Comparison of ENCODE assay signal across 19 mouse cellular contexts in the genomic region with DNA sequence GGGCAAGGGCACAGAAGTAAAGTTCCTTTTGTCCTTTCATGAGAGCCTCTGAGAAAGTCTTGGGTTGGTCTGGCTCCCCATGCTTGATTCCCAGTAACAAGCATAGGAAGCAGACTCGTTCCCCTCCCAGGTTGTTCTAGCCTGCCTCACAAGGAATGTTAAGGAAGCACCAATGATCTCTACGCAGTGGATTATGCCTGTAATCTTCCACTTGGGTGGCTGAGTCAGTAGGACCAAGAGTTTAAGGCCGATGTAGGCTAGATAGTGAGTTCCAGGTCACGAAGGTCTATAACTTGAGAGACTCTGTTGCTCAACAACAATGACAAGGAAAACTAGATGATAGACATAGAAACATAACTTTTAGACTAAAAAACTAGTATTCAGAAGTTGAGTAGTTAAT.
"Had no signal": no experiment of that assay in that cellular context is flagged by ENCODE, and none has a peak within 500 bp of the region (broad histone marks: within the 10 kb centered on the region; RNA-seq: fewer than 3 reads in every experiment).

No protein-coding gene starts in this region.

- H3K4me2 ChIP-seq: lung, embryonic 14.5 days; midbrain, embryonic 12.5 days; neural tube, embryonic 13.5 days; neural tube, embryonic 15.5 days had no signal

- H3K9ac ChIP-seq: lung, embryonic 14.5 days; midbrain, embryonic 12.5 days; neural tube, embryonic 13.5 days; neural tube, embryonic 15.5 days had no signal

- H3K4me3 ChIP-seq: midbrain, embryonic 10.5 days; midbrain, embryonic 12.5 days; myocyte; neural tube, embryonic 13.5 days; neural tube, embryonic 15.5 days had no signal

- H3K4me1 ChIP-seq: midbrain, embryonic 10.5 days; midbrain, embryonic 12.5 days; neural tube, embryonic 13.5 days had no signal

- H3K27me3 ChIP-seq: midbrain, embryonic 12.5 days; neural tube, embryonic 13.5 days; neural tube, embryonic 15.5 days had no signal

- H3K36me3 ChIP-seq: midbrain, embryonic 10.5 days; midbrain, embryonic 12.5 days; neural tube, embryonic 13.5 days; neural tube, embryonic 15.5 days had no signal

- H3K27ac ChIP-seq: midbrain, embryonic 10.5 days; midbrain, embryonic 12.5 days; neural tube, embryonic 13.5 days; neural tube, embryonic 15.5 days had no signal

- DNase-seq: lung, adult 18-20 months; lung, embryonic 14.5 days; lung, postnatal 10 days; lung, postnatal 4 days; midbrain, embryonic 14.5 days; retina, postnatal 1 day; right cerebral cortex, adult 18-20 months; right cerebral cortex, postnatal 25 days; right cerebral cortex, postnatal 4 days; spleen, adult 18-20 months; thymus, adult 18-20 months; thymus, postnatal 14 days; thymus, postnatal 36 days had no signal

- H3K9me3 ChIP-seq: midbrain, embryonic 10.5 days; midbrain, embryonic 12.5 days; neural tube, embryonic 13.5 days; neural tube, embryonic 15.5 days had no signal

- ATAC-seq: midbrain, embryonic 16.5 days had no signal
